ENCODE assay signal across 11 mouse cellular contexts in the genomic region with DNA sequence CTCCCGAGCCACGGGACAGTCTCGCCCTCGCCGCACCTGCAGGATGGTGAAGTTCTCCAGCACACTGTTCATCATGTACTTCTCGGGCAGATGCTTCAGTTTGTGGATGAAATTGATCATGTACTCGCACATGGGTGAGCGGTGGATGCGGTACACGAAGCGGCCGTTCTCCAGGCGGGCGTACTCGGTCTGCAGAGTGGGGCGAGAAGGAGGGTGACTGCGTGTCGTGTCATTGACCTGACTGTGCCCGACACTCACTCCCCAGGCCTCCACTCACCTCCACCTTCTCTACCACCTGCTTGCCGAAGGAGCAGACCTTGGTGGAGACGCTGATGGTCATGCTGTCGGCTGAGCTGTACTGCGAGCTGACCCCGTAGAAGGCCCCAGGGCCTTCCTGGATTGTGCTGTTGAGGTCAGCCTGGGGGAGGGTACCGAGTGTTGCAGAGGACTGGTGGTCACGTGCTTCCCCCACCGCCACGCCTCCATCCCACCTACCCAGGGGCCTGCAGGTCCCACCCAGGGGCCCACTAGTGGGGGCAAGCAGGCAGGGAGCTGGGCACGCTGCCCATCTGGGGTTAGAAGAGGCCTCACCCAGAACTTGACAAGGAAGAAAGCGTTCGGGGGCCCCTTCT. TPM values are rescaled to one million over a fixed set of nuclear protein-coding genes. Genes with fewer than 3 reads are reported as not detected.
DNase-seq lines count a peak whose midpoint lies in the region; ATAC-seq and TF ChIP-seq lines count a peak whose summit lies in the region.
"Had no signal": no experiment of that assay in that cellular context is flagged by ENCODE, and none has a peak within 500 bp of the region (broad histone marks: within the 10 kb centered on the region; RNA-seq: fewer than 3 reads in every experiment).

No protein-coding gene starts in this region.

- peaks cover 28% of the 10 kb centered on the region for H3K36me3 ChIP-seq in heart, embryonic 11.5 days (ENCODE audit: control insufficient read depth, insufficient read depth, low read length)
- H3K36me3 ChIP-seq in testis, adult 2 months (ENCODE audit: control insufficient read depth, insufficient read depth, low read length), result peaks cover 1% of the 10 kb centered on the region

- no peak overlapping the region for H3K4me3 ChIP-seq in heart, embryonic 11.5 days (ENCODE audit: low read depth, low read length)
- peak overlapping the region; percentile 0; the same call in 1 of the 2 replicates for H3K4me3 ChIP-seq in testis, adult 2 months (ENCODE audit: control insufficient read depth, low read depth, low read length)
- H3K4me3 ChIP-seq in gastrocnemius, adult 2 months, result no peak overlapping the region
- H3K4me3 ChIP-seq: neural tube, embryonic 13.5 days had no signal

- intact Hi-C loops in heart, postnatal 14 days (cut with DNase I), result no loop called here
- intact Hi-C loops in gastrocnemius, adult 2 months (cut with DNase I), result no loop called here

- ATAC-seq in heart, embryonic 11.5 days (replicated peaks; ENCODE audit: insufficient number of reproducible peaks, low FRiP score, low TSS enrichment), result no peak

- H3K27me3 ChIP-seq in heart, embryonic 11.5 days (ENCODE audit: control insufficient read depth, insufficient read depth, low read length), result no peaks in the 10 kb centered on the region
- no peaks in the 10 kb centered on the region for H3K27me3 ChIP-seq in testis, adult 2 months (ENCODE audit: control insufficient read depth, insufficient read depth, low read length)
- H3K27me3 ChIP-seq: neural tube, embryonic 13.5 days had no signal

- H3K9me3 ChIP-seq in heart, embryonic 11.5 days (replicated peaks; ENCODE audit: control insufficient read depth, low read length), result no peaks in the 10 kb centered on the region
- H3K9me3 ChIP-seq: neural tube, embryonic 13.5 days had no signal

- peaks cover 32% of the 10 kb centered on the region for H3K4me1 ChIP-seq in heart, embryonic 11.5 days (ENCODE audit: control insufficient read depth, insufficient read depth, low read length)
- H3K4me1 ChIP-seq in testis, adult 2 months (ENCODE audit: control insufficient read depth, insufficient read depth, low read length), result peaks cover 14% of the 10 kb centered on the region

- H3K4me2 ChIP-seq in heart, embryonic 11.5 days, result peak overlapping the region; percentile 12; the same call in 1 of the 2 replicates
- H3K4me2 ChIP-seq: neural tube, embryonic 13.5 days had no signal

- peak overlapping the region; percentile 55 for H3K9ac ChIP-seq in heart, embryonic 11.5 days (ENCODE audit: low read depth, low read length)

- DNase-seq in heart, postnatal 14 days, result no peak
- no peak for DNase-seq in testis, postnatal 14 days (ENCODE audit: low spot score)
- peak; percentile 35 for DNase-seq in liver
- DNase-seq in layer of hippocampus, postnatal 36 days, result no peak
- no peak for DNase-seq in gastrocnemius, adult 2 months
- no peak for DNase-seq in spleen, adult 18-20 months
- DNase-seq: thymus, adult 18-20 months had no signal

- 58% methylated on average over 31 of the region's 31 CpGs for WGBS in heart, embryonic 11.5 days (ENCODE audit: insufficient replicate concordance)

- no peak for TF ChIP-seq CTCF in testis, adult 2 months (IDR thresholded peaks at IDR 0.05; ENCODE audit: control insufficient read depth, insufficient read depth, insufficient replicate concordance, low read depth, low read length)
- no peak for TF ChIP-seq CTCF in gastrocnemius, adult 2 months (IDR thresholded peaks at IDR 0.05)

- H3K27ac ChIP-seq in heart, embryonic 11.5 days (ENCODE audit: low read depth, low read length), result no peak overlapping the region
- no peak overlapping the region for H3K27ac ChIP-seq in testis, adult 2 months (ENCODE audit: control insufficient read depth, insufficient read depth, low read depth, low read length)
- no peak overlapping the region for H3K27ac ChIP-seq in gastrocnemius, adult 2 months
- H3K27ac ChIP-seq: neural tube, embryonic 13.5 days had no signal

- no peak for TF ChIP-seq POLR2A in testis, adult 2 months (IDR thresholded peaks at IDR 0.05; ENCODE audit: control insufficient read depth, low read depth, low read length)

RNA-seq across cellular contexts. Expression of gene Rpl10a, which starts 4.8 kb away (rescaled TPM):
- 408 and 446 TPM in 2 replicates for polyA plus RNA-seq in heart, embryonic 11.5 days (2014; fragmentation: Nextera tagmentation; extraction: Ambion mirVana)
- 100 to 1,000 TPM; 411 to 471 TPM for total RNA-seq in heart, postnatal 14 days (2021)
- 444 and 603 TPM in 2 replicates for polyA plus RNA-seq in testis, adult 2 months (2012; rRNA removed)
- total RNA-seq in layer of hippocampus, postnatal 36 days (2021), result 100 to 1,000 TPM; 342 TPM
- total RNA-seq in gastrocnemius, adult 2 months (2021), result 100 to 1,000 TPM; 382 to 410 TPM

RNA-seq across cellular contexts. Expression of gene Tead3, which starts 17.6 kb away (rescaled TPM):
- polyA plus RNA-seq in heart, embryonic 11.5 days (2014; fragmentation: Nextera tagmentation; extraction: Ambion mirVana), result 6.5 and 7.5 TPM in 2 replicates
- 10 to 100 TPM; 12.3 to 19.2 TPM for total RNA-seq in heart, postnatal 14 days (2021)
- polyA plus RNA-seq in testis, adult 2 months (2012; rRNA removed), result 3.2 and 4.3 TPM in 2 replicates
- 1 to 10 TPM; 1.7 to 3.7 TPM for total RNA-seq in layer of hippocampus, postnatal 36 days (2021)
- 1 to 10 TPM; 6.9 to 7.4 TPM for total RNA-seq in gastrocnemius, adult 2 months (2021)

RNA-seq across cellular contexts. Expression of gene Fance, which starts 19.7 kb away (rescaled TPM):
- 15.3 and 17.3 TPM in 2 replicates for polyA plus RNA-seq in heart, embryonic 11.5 days (2014; fragmentation: Nextera tagmentation; extraction: Ambion mirVana)
- 10 to 100 TPM; 12.8 to 14.2 TPM for total RNA-seq in heart, postnatal 14 days (2021)
- polyA plus RNA-seq in testis, adult 2 months (2012; rRNA removed), result 4.3 and 4.4 TPM in 2 replicates
- 10 to 100 TPM; 25.2 to 27.9 TPM for total RNA-seq in layer of hippocampus, postnatal 36 days (2021)
- total RNA-seq in gastrocnemius, adult 2 months (2021), result 10 to 100 TPM in 1 of 2 experiments, 1 to 10 TPM in 1; 9.4 to 11.2 TPM

RNA-seq across cellular contexts. Expression of gene Tulp1, which starts 32.0 kb away (rescaled TPM):
- polyA plus RNA-seq in heart, embryonic 11.5 days (2014; fragmentation: Nextera tagmentation; extraction: Ambion mirVana), result 2.9 and 5.0 TPM in 2 replicates
- total RNA-seq in heart, postnatal 14 days (2021), result under 1 TPM; 0.41 TPM
- polyA plus RNA-seq in testis, adult 2 months (2012; rRNA removed), result 0.12 and 0.36 TPM in 2 replicates
- total RNA-seq in layer of hippocampus, postnatal 36 days (2021), result not detected
- total RNA-seq in gastrocnemius, adult 2 months (2021), result not detected
- total RNA-seq: left cerebral cortex, postnatal 10 days had no signal
